ENCODE assay signal across 9 mouse cellular contexts in the genomic region with DNA sequence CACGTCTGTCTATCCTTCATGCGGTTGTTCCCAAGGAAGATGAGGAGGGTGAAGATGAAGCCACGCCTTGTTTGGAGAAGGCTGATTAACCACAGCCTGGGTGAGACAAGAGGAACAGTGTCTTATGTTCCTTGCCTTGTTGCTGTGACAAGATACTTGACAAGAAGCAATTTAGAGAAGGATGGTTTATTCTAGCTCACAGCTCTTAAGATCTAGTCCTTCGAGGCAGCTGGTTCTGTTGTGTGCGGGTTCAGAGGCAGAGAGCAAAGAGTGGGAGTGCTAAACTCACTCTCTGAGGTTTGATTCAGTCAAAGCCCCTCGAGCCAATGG. TPM values are rescaled to one million over a fixed set of nuclear protein-coding genes. Genes with fewer than 3 reads are reported as not detected.
DNase-seq lines count a peak whose midpoint lies in the region; ATAC-seq and TF ChIP-seq lines count a peak whose summit lies in the region.
"Had no signal": no experiment of that assay in that cellular context is flagged by ENCODE, and none has a peak within 500 bp of the region (broad histone marks: within the 10 kb centered on the region; RNA-seq: fewer than 3 reads in every experiment).

A gene (minus strand): TSS at position 31 of the 330 bp plus-strand sequence.

- TF ChIP-seq POLR2A in cerebellum, adult 2 months (IDR thresholded peaks at IDR 0.05; ENCODE audit: borderline replicate concordance, insufficient read depth, low read length), result no peak
- TF ChIP-seq POLR2A in testis, adult 2 months (IDR thresholded peaks at IDR 0.05; ENCODE audit: control insufficient read depth, low read depth, low read length), result no peak

- ATAC-seq in liver, embryonic 15.5 days (ENCODE audit: insufficient read depth), result no peak
- no peak for ATAC-seq in stomach, postnatal 0 days (ENCODE audit: low FRiP score, low TSS enrichment)
- ATAC-seq in erythroblast, adult 5-6 weeks (replicated peaks; ENCODE audit: low FRiP score, poor library complexity, severe bottlenecking), result no peak

- 64% methylated on average over 6 of the region's 6 CpGs for WGBS in cerebellum, adult 2 months
- 34% methylated on average over 6 of the region's 6 CpGs for WGBS in liver, embryonic 15.5 days (ENCODE audit: insufficient replicate concordance)
- WGBS in stomach, postnatal 0 days, result 49% methylated on average over 6 of the region's 6 CpGs

- peak within 1 kb of the TSS; percentile 4; the same call in 1 of the 2 replicates for H3K4me2 ChIP-seq in liver, embryonic 15.5 days
- H3K4me2 ChIP-seq in stomach, postnatal 0 days (replicated peaks; ENCODE audit: low read depth), result no peak within 1 kb of the TSS

- no peak for TF ChIP-seq CTCF in cerebellum, adult 2 months (IDR thresholded peaks at IDR 0.05; ENCODE audit: borderline replicate concordance, insufficient read depth, low read depth, low read length)
- no peak for TF ChIP-seq CTCF in testis, adult 2 months (IDR thresholded peaks at IDR 0.05; ENCODE audit: control insufficient read depth, insufficient read depth, insufficient replicate concordance, low read depth, low read length)
- no peak for TF ChIP-seq CTCF in stomach, postnatal 0 days (IDR thresholded peaks at IDR 0.05; ENCODE audit: low read depth)

- no peak within 1 kb of the TSS for H3K27ac ChIP-seq in cerebellum, adult 2 months (ENCODE audit: insufficient read depth, low read length)
- no peak within 1 kb of the TSS for H3K27ac ChIP-seq in testis, adult 2 months (ENCODE audit: control insufficient read depth, insufficient read depth, low read depth, low read length)
- H3K27ac ChIP-seq in liver, embryonic 15.5 days (replicated peaks), result no peak within 1 kb of the TSS
- no peak within 1 kb of the TSS for H3K27ac ChIP-seq in stomach, postnatal 0 days (replicated peaks)

- no peak for DNase-seq in cerebellum, adult 2 months
- no peak for DNase-seq in cerebellum, adult 11-12 months
- no peak for DNase-seq in testis, postnatal 14 days (ENCODE audit: low spot score)
- no peak for DNase-seq in stomach, postnatal 0 days (ENCODE audit: low spot score)
- DNase-seq in adrenal gland, postnatal 36 days, result no peak

- no peaks in the 10 kb centered on the region for H3K9me3 ChIP-seq in liver, embryonic 15.5 days (replicated peaks)
- no peaks in the 10 kb centered on the region for H3K9me3 ChIP-seq in stomach, postnatal 0 days (ENCODE audit: control insufficient read depth, low read length)

- no peaks in the 10 kb centered on the region for H3K27me3 ChIP-seq in cerebellum, adult 2 months (ENCODE audit: control insufficient read depth, insufficient read depth, low read length)
- H3K27me3 ChIP-seq in testis, adult 2 months (ENCODE audit: control insufficient read depth, insufficient read depth, low read length), result no peaks in the 10 kb centered on the region
- H3K27me3 ChIP-seq in liver, embryonic 15.5 days, result peaks cover 7% of the 10 kb centered on the region; the same call in 1 of the 2 replicates
- H3K27me3 ChIP-seq in stomach, postnatal 0 days (ENCODE audit: control insufficient read depth, insufficient read depth, low read length), result no peaks in the 10 kb centered on the region

- no peak within 1 kb of the TSS for H3K9ac ChIP-seq in liver, embryonic 15.5 days
- H3K9ac ChIP-seq in stomach, postnatal 0 days (ENCODE audit: low read length), result 0 out of 2 replicates have a peak within 1 kb of the TSS, but pooled peaks have one; percentile 9

- peak within 1 kb of the TSS; percentile 42 for H3K4me3 ChIP-seq in cerebellum, adult 2 months (replicated peaks; ENCODE audit: insufficient read depth, low read depth, low read length)
- no peak within 1 kb of the TSS; the same call in 1 of the 2 replicates for H3K4me3 ChIP-seq in testis, adult 2 months (ENCODE audit: control insufficient read depth, low read depth, low read length)
- H3K4me3 ChIP-seq in liver, embryonic 15.5 days (replicated peaks), result no peak within 1 kb of the TSS
- H3K4me3 ChIP-seq in stomach, postnatal 0 days (ENCODE audit: low read depth, low read length), result no peak within 1 kb of the TSS

- no peak for TF ChIP-seq EP300 in stomach, postnatal 0 days (optimal IDR thresholded peaks at IDR 0.05)

- H3K36me3 ChIP-seq in testis, adult 2 months (ENCODE audit: control insufficient read depth, insufficient read depth, low read length), result no peaks in the 10 kb centered on the region
- H3K36me3 ChIP-seq in liver, embryonic 15.5 days (replicated peaks), result no peaks in the 10 kb centered on the region
- H3K36me3 ChIP-seq in stomach, postnatal 0 days (ENCODE audit: control insufficient read depth, insufficient read depth, low read length), result no peaks in the 10 kb centered on the region

- H3K4me1 ChIP-seq in cerebellum, adult 2 months (ENCODE audit: control insufficient read depth, insufficient read depth, low read length), result peaks cover 3% of the 10 kb centered on the region
- peaks cover 2% of the 10 kb centered on the region; the same call in 1 of the 2 replicates for H3K4me1 ChIP-seq in testis, adult 2 months (ENCODE audit: control insufficient read depth, insufficient read depth, low read length)
- no peaks in the 10 kb centered on the region; the same call in 1 of the 2 replicates for H3K4me1 ChIP-seq in liver, embryonic 15.5 days (replicated peaks)
- no peaks in the 10 kb centered on the region for H3K4me1 ChIP-seq in stomach, postnatal 0 days (replicated peaks; ENCODE audit: control insufficient read depth, insufficient read depth)

RNA-seq across cellular contexts. Expression of the gene that starts here (rescaled TPM):
- polyA plus RNA-seq in cerebellum, adult 2 months (2012; rRNA removed), result not detected in 2 replicates
- polyA plus RNA-seq in testis, adult 2 months (2012; rRNA removed), result 38.4 and 47.0 TPM in 2 replicates
- not detected in 2 replicates for polyA plus RNA-seq in liver, embryonic 15.5 days (2015; fragmentation: Nextera tagmentation; extraction: Ambion mirVana)
- not detected in 2 replicates for polyA plus RNA-seq in stomach, postnatal 0 days (2015; fragmentation: Nextera tagmentation; extraction: Ambion mirVana)
- not detected in 2 replicates for total RNA-seq in erythroblast, adult 5-6 weeks (2015; ENCODE audit: low replicate concordance)
- not detected in 2 replicates for total RNA-seq in erythroblast, adult 5-6 weeks (2017; ENCODE audit: low replicate concordance)
- total RNA-seq in adrenal gland, postnatal 36 days (2021), result not detected
- polyA plus RNA-seq: large intestine, adult 2 months had no signal

Comparison
In these comparisons a context has a peak if more than half of its experiments do, and no peak if none do; other contexts are left out.
1. RNA of the gene that starts here (polyA plus RNA-seq): 38.4 to 47.0 TPM in testis, adult 2 months; not detected in liver, embryonic 15.5 days, not detected in cerebellum, adult 2 months and not detected in stomach, postnatal 0 days; every median in the first group is over 10 times any median in the second.